Mouse (Mus musculus): ENCODE measurements around the gene Gm16440.
"Not testable (repeated sequence)": the region's sequence is repeated elsewhere in the genome, so short reads cannot be mapped to it uniquely, and the experiment has no call there.

Gene Gm16440

GRCm38 (mm10) chr14:6390219-6390618 is at the start of gene Gm16440:
Gene Gm16440 (minus strand): TSS chr14:6390319.
- DNase-seq (ENCODE audit: low spot score), result not testable (repeated sequence)

GRCm38 (mm10) chr14:6426766-6427165 is 36.6 kb upstream of the Gm16440 start:
- not testable (repeated sequence) for DNase-seq (ENCODE audit: low spot score)

DNA sequence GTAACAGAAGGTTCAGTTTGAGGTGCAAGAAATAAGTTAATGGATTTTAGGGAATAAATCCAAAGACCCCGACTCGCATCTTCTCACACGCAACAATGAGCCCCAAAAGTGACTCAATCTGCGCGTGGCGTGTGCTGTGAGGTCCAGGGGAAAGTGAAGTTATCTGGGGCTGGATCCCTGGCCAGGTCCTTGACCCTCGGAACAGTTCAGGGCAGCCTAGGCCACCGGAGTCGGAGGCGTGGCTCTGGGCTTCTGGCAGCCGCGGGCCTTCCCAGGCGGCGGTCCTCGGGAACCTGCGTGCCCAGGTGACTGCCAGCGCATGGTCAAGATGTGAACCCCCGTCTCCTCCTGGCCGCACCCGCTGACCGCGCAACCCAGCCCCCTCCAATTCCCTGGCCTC is 36.2 kb upstream of the Gm16440 start:
- not testable (repeated sequence) for DNase-seq (ENCODE audit: low spot score)

DNA sequence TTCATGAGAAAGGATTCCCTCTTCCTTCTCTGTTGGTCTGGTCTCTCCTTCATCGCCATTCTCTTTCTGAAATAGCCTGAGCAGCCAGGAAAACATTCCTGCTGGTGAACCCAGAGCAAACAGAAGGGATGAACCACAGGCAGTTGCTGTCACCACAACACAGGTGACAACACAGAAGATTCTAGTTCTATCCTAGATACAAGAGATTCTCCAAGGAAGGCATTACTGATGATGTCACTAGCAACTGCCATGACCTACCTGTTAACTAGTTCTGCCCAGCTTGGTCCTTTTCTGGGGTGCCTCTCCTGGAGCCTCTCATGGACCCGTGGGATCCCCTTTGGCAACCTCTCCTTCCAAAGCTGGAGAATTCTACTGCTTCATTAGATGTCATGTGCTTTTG is 22.3 kb upstream of the Gm16440 start, which contains the start of gene Gm3591:
Gm3591 (minus strand) TSS at position 101 of the 400 bp plus-strand sequence.
- not testable (repeated sequence) for DNase-seq (ENCODE audit: low spot score)

- DNase-seq (ENCODE audit: low spot score), result not testable (repeated sequence)
These were observed 46.5 kb downstream of the Gm16440 start, which contains the start of gene Gm3618 for GRCm38 (mm10) chr14:6343578-6343977. Gene Gm3618 (minus strand): TSS chr14:6343678.

Data from retina, embryonic 14.5 days (tissue).